Mouse (Mus musculus) adrenal gland, postnatal 4 days (tissue): ENCODE data around the gene Rnf146. TPM values are rescaled to one million over a fixed set of nuclear protein-coding genes. Genes with fewer than 3 reads are reported as not detected.

Source experiments
- total RNA-seq, 2 experiments: library from RNA; stranded (reverse); gene quantifications; 2 replicates each; pipeline ENCODE4 v1.2.3; 2021

Gene Rnf146
- total RNA-seq, 2 experiments from 2014 or later: 56.8 to 62.1 TPM

Other genes starting within 250 kb of the Rnf146 start
- 10 to 100 TPM; 11.4 to 13.5 TPM for gene Soga3, start 218.6 kb downstream of the Rnf146 start, total RNA-seq
- 1 to 10 TPM in 1 of 2 experiments, not detected in 1; 2.4 TPM for gene Gm49353, start 163.5 kb downstream of the Rnf146 start, total RNA-seq
- 1 to 10 TPM; 4.7 to 5.5 TPM for gene 9330159F19Rik, start 150.8 kb downstream of the Rnf146 start, total RNA-seq
- 10 to 100 TPM; 34.7 to 36.5 TPM for gene Echdc1, start 49.3 kb downstream of the Rnf146 start, total RNA-seq
- 10 to 100 TPM; 13.0 to 13.2 TPM for gene Rspo3, start 173.4 kb upstream of the Rnf146 start, total RNA-seq